Mouse (Mus musculus) intestine, embryonic 14.5 days (tissue): Measurements from ENCODE around the gene Commd2. TPM values are rescaled to one million over a fixed set of nuclear protein-coding genes. Genes with fewer than 3 reads are reported as not detected.

Experiments
- ATAC-seq: fragments of 200-750 bp; cut with Nextera tagmentation; replicated peaks from 2 replicates; pipeline ENCODE4 v1.8.0; 2017; ENCODE audit warnings: low read depth, moderate number of reproducible peaks, moderate TSS enrichment, moderate library complexity; ENCODE audit not compliant: low FRiP score, low TSS enrichment
- DNase-seq: peaks from one replicate; pipeline ENCODE4 v3.0.0-alpha.2; 2018; ENCODE audit warnings: low spot score
- H3K27ac ChIP-seq: fragments of 300-500 bp; sonication (generic); 2 replicates; pipeline ENCODE4 v1.5.1; 2014; ENCODE audit warnings: low read depth, mild to moderate bottlenecking, control low read depth
- H3K27me3 ChIP-seq: fragments of 300-500 bp; sonication (generic); replicated peaks from 2 replicates; pipeline ENCODE4 v1.6.1; 2014; ENCODE audit warnings: low read length, control low read depth; ENCODE audit not compliant: control insufficient read depth, insufficient read depth
- H3K36me3 ChIP-seq: fragments of 300-500 bp; sonication (generic); 2 replicates; pipeline ENCODE4 v1.6.1; 2014; ENCODE audit warnings: low read length, control low read depth; ENCODE audit not compliant: control insufficient read depth, insufficient read depth
- H3K4me1 ChIP-seq: fragments of 300-500 bp; sonication (generic); replicated peaks from 2 replicates; pipeline ENCODE4 v1.6.1; 2014; ENCODE audit warnings: low read length, control low read depth, mixed read lengths; ENCODE audit not compliant: control insufficient read depth, insufficient read depth
- H3K4me2 ChIP-seq: fragments of 300-500 bp; sonication (generic); 2 replicates; pipeline ENCODE4 v1.6.1; 2014; ENCODE audit warnings: low read length
- H3K4me3 ChIP-seq: fragments of 300-500 bp; sonication (generic); 2 replicates; pipeline ENCODE4 v1.5.1; 2014; ENCODE audit warnings: low read depth, low read length, control low read depth, mixed read lengths
- H3K9ac ChIP-seq: fragments of 300-500 bp; sonication (generic); 2 replicates; pipeline ENCODE4 v1.6.1; 2014; ENCODE audit warnings: mild to moderate bottlenecking, low read length
- H3K9me3 ChIP-seq: fragments of 300-500 bp; sonication (generic); 2 replicates; pipeline ENCODE4 v1.6.1; 2016; ENCODE audit warnings: low read length, control low read depth; ENCODE audit not compliant: control insufficient read depth
- WGBS: fragments of 180-500 bp; shearing (Covaris S2); extraction: QIAGEN DNeasy Blood & Tissue Kit; methylation state at CpG from one replicate; pipeline ENCODE4 v1.1.7; 2014; 5-methylcytosine and 5-hydroxymethylcytosine counted together
- polyA plus RNA-seq: library from polyadenylated mRNA; unstranded; fragments of >200 nt; fragmentation: Nextera tagmentation; extraction: Ambion mirVana; gene quantifications from 2 replicates; pipeline ENCODE4 v1.2.1, GENCODE M21; 2014

The Commd2 gene
- polyA plus RNA-seq, 1 experiment from 2014 or later, result 86.8 TPM

DNA sequence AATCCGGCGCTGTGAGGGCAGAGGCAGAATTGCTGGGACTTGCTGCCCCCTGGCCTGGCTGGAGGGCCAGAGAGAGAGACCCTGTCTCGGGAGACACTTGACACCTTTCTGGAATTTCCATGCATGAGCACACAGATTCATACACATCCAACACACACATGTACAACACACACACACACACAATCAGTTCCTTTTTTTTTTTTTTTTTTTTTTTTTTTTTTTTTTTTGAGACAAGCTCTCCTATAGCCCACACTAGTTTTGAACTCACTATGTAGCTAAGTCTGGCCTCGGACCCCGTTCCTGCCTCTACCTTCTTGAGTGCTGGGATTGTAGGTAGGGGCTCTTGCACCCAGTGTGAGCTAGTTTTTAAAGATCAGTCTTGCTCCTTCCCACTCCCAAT lies 14.4 kb upstream of the Commd2 start:
- no peaks in the 10 kb centered on the region for H3K27me3 ChIP-seq
- 89% methylated on average over 5 of the region's 5 CpGs for WGBS
- H3K9ac ChIP-seq, result no peak overlapping the region
- no peaks in the 10 kb centered on the region for H3K36me3 ChIP-seq
- no peaks in the 10 kb centered on the region for H3K4me1 ChIP-seq
- H3K27ac ChIP-seq, result no peak overlapping the region
- no peak for ATAC-seq
- DNase-seq, result no peak
- H3K4me3 ChIP-seq, result no peak overlapping the region
- no peaks in the 10 kb centered on the region for H3K9me3 ChIP-seq
- no peak overlapping the region for H3K4me2 ChIP-seq

GRCm38 (mm10) chr3:57664682-57665081 lies 13.2 kb upstream of the Commd2 start:
- Histone ChIP-seq H3K9ac (no peak overlapping the region), H3K27me3 (no peaks in the 10 kb centered on the region), H3K4me2 (no peak overlapping the region), H3K36me3 (no peaks in the 10 kb centered on the region), H3K4me3 (no peak overlapping the region), H3K4me1 (no peaks in the 10 kb centered on the region), H3K27ac (no peak overlapping the region), H3K9me3 (no peaks in the 10 kb centered on the region)
- no peak for DNase-seq
- ATAC-seq, result no peak
- 72% methylated on average over 10 of the region's 10 CpGs for WGBS

DNA sequence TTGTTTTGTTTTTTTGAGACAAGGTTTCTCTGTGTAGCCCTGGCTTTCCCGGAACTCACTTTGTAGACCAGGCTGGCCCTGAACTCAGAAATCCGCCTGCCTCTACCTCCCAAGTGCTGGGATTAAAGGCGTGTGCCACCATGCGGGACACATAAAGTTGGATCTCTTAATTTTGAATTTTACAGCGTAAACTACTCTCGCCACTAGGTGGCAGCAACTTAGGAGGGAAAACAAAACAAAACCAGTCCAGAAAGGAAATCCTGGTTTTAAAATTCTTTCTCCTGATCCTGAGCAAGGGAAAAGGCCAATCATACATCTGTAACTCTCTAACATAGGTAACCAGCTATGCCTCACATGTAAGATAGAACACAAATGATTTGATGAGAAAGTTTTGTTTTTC lies 12.2 kb upstream of the Commd2 start:
- H3K27ac ChIP-seq, result no peak overlapping the region
- 22% methylated on average over 6 of the region's 6 CpGs for WGBS
- DNase-seq, result peak; percentile 65

GRCm38 (mm10) chr3:57658608-57659007 lies 7.1 kb upstream of the Commd2 start:
- DNase-seq (no peak), ATAC-seq (no peak)
- Histone ChIP-seq H3K36me3 (no peaks in the 10 kb centered on the region), H3K4me3 (no peak overlapping the region), H3K9ac (no peak overlapping the region), H3K27ac (no peak overlapping the region), H3K27me3 (no peaks in the 10 kb centered on the region), H3K9me3 (no peaks in the 10 kb centered on the region), H3K4me1 (no peaks in the 10 kb centered on the region), H3K4me2 (no peak overlapping the region)
- 67% methylated on average over 6 of the region's 6 CpGs for WGBS

More for the DNA sequence above, 12.2 kb upstream of the Commd2 start:
- ATAC-seq, result no peak
- Histone ChIP-seq H3K27me3 (no peaks in the 10 kb centered on the region), H3K9me3 (no peaks in the 10 kb centered on the region), H3K4me2 (no peak overlapping the region), H3K36me3 (no peaks in the 10 kb centered on the region), H3K4me1 (no peaks in the 10 kb centered on the region), H3K4me3 (no peak overlapping the region), H3K9ac (no peak overlapping the region)

- WGBS, result 72% methylated on average over 3 of the region's 3 CpGs
- ATAC-seq, result no peak
- peaks cover 4% of the 10 kb centered on the region; the same call in 1 of the 2 replicates for H3K4me1 ChIP-seq
These were observed 2.1 kb upstream of the Commd2 start for GRCm38 (mm10) chr3:57653646-57654045.

GRCm38 (mm10) chr3:57652485-57652884 lies 970 bp upstream of the Commd2 start:
- H3K36me3 ChIP-seq, result peaks cover 14% of the 10 kb centered on the region
- H3K9me3 ChIP-seq, result no peaks in the 10 kb centered on the region
- WGBS, result 84% methylated on average over 3 of the region's 3 CpGs
- no peak for DNase-seq
- no peak overlapping the region for H3K9ac ChIP-seq
- H3K4me2 ChIP-seq, result no peak overlapping the region
- no peaks in the 10 kb centered on the region for H3K27me3 ChIP-seq
- H3K27ac ChIP-seq, result no peak overlapping the region
- ATAC-seq, result no peak
- peaks cover 4% of the 10 kb centered on the region; the same call in 1 of the 2 replicates for H3K4me1 ChIP-seq
- H3K4me3 ChIP-seq, result no peak overlapping the region

More at GRCm38 (mm10) chr3:57653646-57654045, 2.1 kb upstream of the Commd2 start:
- Histone ChIP-seq H3K27me3 (no peaks in the 10 kb centered on the region), H3K36me3 (peaks cover 10% of the 10 kb centered on the region), H3K9ac (no peak overlapping the region), H3K27ac (no peak overlapping the region), H3K9me3 (no peaks in the 10 kb centered on the region), H3K4me3 (no peak overlapping the region), H3K4me2 (no peak overlapping the region)
- no peak for DNase-seq

- H3K9ac ChIP-seq, result peak overlapping the region; percentile 86
- DNase-seq (no peak), ATAC-seq (peak; percentile 34; the same call in 1 of the 2 replicates)
- peak overlapping the region; percentile 69 for H3K4me3 ChIP-seq
- H3K36me3 ChIP-seq, result peaks cover 14% of the 10 kb centered on the region
- peaks cover 4% of the 10 kb centered on the region; the same call in 1 of the 2 replicates for H3K4me1 ChIP-seq
- H3K27me3 ChIP-seq, result no peaks in the 10 kb centered on the region
- no peaks in the 10 kb centered on the region for H3K9me3 ChIP-seq
- no peak overlapping the region for H3K27ac ChIP-seq
- WGBS, result 68% methylated on average over 3 of the region's 3 CpGs
- H3K4me2 ChIP-seq, result peak overlapping the region; percentile 77
These were observed 347 bp upstream of the Commd2 start for GRCm38 (mm10) chr3:57651865-57652259.

DNA sequence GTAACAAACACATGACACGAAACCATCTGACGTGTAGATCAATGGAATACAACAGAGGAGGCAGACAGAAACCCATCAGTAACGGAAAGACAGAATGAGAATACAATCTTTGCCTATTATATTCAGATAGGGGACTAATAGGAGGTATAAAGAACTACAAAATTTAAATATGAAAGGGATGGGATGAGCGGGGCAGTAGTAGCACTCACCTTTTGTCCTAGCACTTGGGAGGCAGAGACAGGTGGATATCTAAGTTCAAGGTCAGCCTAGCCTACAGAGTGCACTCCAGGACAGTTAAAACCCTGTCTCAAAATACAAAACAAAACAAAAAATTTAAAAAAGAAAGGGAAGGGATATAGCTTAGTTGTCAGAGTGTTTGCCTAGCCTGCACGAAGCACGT lies 8.3 kb downstream of the Commd2 start:
- DNase-seq (no peak), ATAC-seq (no peak)
- Histone ChIP-seq H3K4me3 (no peak overlapping the region), H3K36me3 (peaks cover 23% of the 10 kb centered on the region), H3K4me2 (no peak overlapping the region), H3K27me3 (no peaks in the 10 kb centered on the region), H3K27ac (no peak overlapping the region), H3K9me3 (no peaks in the 10 kb centered on the region), H3K9ac (no peak overlapping the region), H3K4me1 (no peaks in the 10 kb centered on the region)
- 94% methylated on average over 6 of the region's 6 CpGs for WGBS

- H3K27ac ChIP-seq, result no peak overlapping the region
- no peaks in the 10 kb centered on the region for H3K9me3 ChIP-seq
- WGBS, result 58% methylated on average over 6 of the region's 6 CpGs
- H3K4me2 ChIP-seq, result no peak overlapping the region
- no peak overlapping the region for H3K4me3 ChIP-seq
- DNase-seq, result no peak
- no peak overlapping the region for H3K9ac ChIP-seq
- no peaks in the 10 kb centered on the region for H3K36me3 ChIP-seq
- no peaks in the 10 kb centered on the region for H3K27me3 ChIP-seq
- H3K4me1 ChIP-seq, result no peaks in the 10 kb centered on the region
- no peak for ATAC-seq
These were observed 13.9 kb downstream of the Commd2 start for GRCm38 (mm10) chr3:57637596-57637995.
